Mouse (Mus musculus): Measurements from ENCODE around the gene Vmn2r118. TPM values are rescaled to one million over a fixed set of nuclear protein-coding genes. Genes with fewer than 3 reads are reported as not detected.

Gene Vmn2r118
- 0.04 TPM in 1 of 2 replicates, not detected in the other for polyA plus RNA-seq (2014; fragmentation: Nextera tagmentation; extraction: Ambion mirVana)

- ATAC-seq (ENCODE audit: low FRiP score), result no peak
- 90% methylated on average over 3 of the region's 3 CpGs for WGBS
Measured at GRCm38 (mm10) chr17:55625092-55625491, at the start of gene Vmn2r118. Gene Vmn2r118, minus strand, starts transcription at chr17:55625192.

GRCm38 (mm10) chr17:55661099-55661498 is 36.1 kb upstream of the Vmn2r118 start:
- H3K27me3 ChIP-seq (ENCODE audit: control insufficient read depth, insufficient read depth, low read length), result no peaks in the 10 kb centered on the region
- H3K9ac ChIP-seq, result no peak overlapping the region
- no peaks in the 10 kb centered on the region for H3K9me3 ChIP-seq (ENCODE audit: control insufficient read depth, low read length)
- no peak overlapping the region for H3K4me2 ChIP-seq (replicated peaks)
- H3K27ac ChIP-seq, result no peak overlapping the region
- no peaks in the 10 kb centered on the region for H3K4me1 ChIP-seq (replicated peaks; ENCODE audit: control insufficient read depth, insufficient read depth, low read length)
- H3K4me3 ChIP-seq (replicated peaks; ENCODE audit: low read length), result no peak overlapping the region
- no peak for ATAC-seq (ENCODE audit: low FRiP score)
- H3K36me3 ChIP-seq (replicated peaks; ENCODE audit: control insufficient read depth, insufficient read depth), result peaks cover 25% of the 10 kb centered on the region
- 98% methylated on average over 2 of the region's 2 CpGs for WGBS
- DNase-seq (ENCODE audit: low spot score), result no peak

More at GRCm38 (mm10) chr17:55625092-55625491, at the start of gene Vmn2r118:
- Histone ChIP-seq H3K4me1 (replicated peaks; ENCODE audit: control insufficient read depth, insufficient read depth, low read length) (no peaks in the 10 kb centered on the region), H3K27me3 (ENCODE audit: control insufficient read depth, insufficient read depth, low read length) (no peaks in the 10 kb centered on the region), H3K9ac (no peak within 1 kb of the TSS), H3K4me3 (replicated peaks; ENCODE audit: low read length) (no peak within 1 kb of the TSS), H3K9me3 (ENCODE audit: control insufficient read depth, low read length) (no peaks in the 10 kb centered on the region), H3K36me3 (replicated peaks; ENCODE audit: control insufficient read depth, insufficient read depth) (no peaks in the 10 kb centered on the region), H3K27ac (no peak within 1 kb of the TSS), H3K4me2 (replicated peaks) (no peak within 1 kb of the TSS)
- DNase-seq (ENCODE audit: low spot score), result no peak

- WGBS, result 76% methylated on average over 1 of the region's 1 CpGs
- Histone ChIP-seq H3K27me3 (ENCODE audit: control insufficient read depth, insufficient read depth, low read length) (no peaks in the 10 kb centered on the region), H3K9ac (no peak overlapping the region), H3K4me3 (replicated peaks; ENCODE audit: low read length) (no peak overlapping the region), H3K36me3 (replicated peaks; ENCODE audit: control insufficient read depth, insufficient read depth) (no peaks in the 10 kb centered on the region), H3K4me2 (replicated peaks) (no peak overlapping the region), H3K9me3 (ENCODE audit: control insufficient read depth, low read length) (no peaks in the 10 kb centered on the region), H3K27ac (no peak overlapping the region), H3K4me1 (replicated peaks; ENCODE audit: control insufficient read depth, insufficient read depth, low read length) (no peaks in the 10 kb centered on the region)
- DNase-seq (ENCODE audit: low spot score), result no peak
- ATAC-seq (ENCODE audit: low FRiP score), result no peak
Measured at GRCm38 (mm10) chr17:55590838-55591237, 34.2 kb downstream of the Vmn2r118 start.

GRCm38 (mm10) chr17:55561774-55562173 is 63.2 kb downstream of the Vmn2r118 start:
- no peaks in the 10 kb centered on the region for H3K9me3 ChIP-seq (ENCODE audit: control insufficient read depth, low read length)
- no peak overlapping the region for H3K27ac ChIP-seq
- H3K36me3 ChIP-seq (replicated peaks; ENCODE audit: control insufficient read depth, insufficient read depth), result no peaks in the 10 kb centered on the region
- H3K4me2 ChIP-seq (replicated peaks), result no peak overlapping the region
- DNase-seq (ENCODE audit: low spot score) (no peak), ATAC-seq (ENCODE audit: low FRiP score) (no peak)
- no peak overlapping the region for H3K9ac ChIP-seq
- H3K27me3 ChIP-seq (ENCODE audit: control insufficient read depth, insufficient read depth, low read length), result no peaks in the 10 kb centered on the region
- no peaks in the 10 kb centered on the region for H3K4me1 ChIP-seq (replicated peaks; ENCODE audit: control insufficient read depth, insufficient read depth, low read length)
- H3K4me3 ChIP-seq (replicated peaks; ENCODE audit: low read length), result no peak overlapping the region
- 74% methylated on average over 2 of the region's 2 CpGs for WGBS

GRCm38 (mm10) chr17:55548476-55548875 is 76.5 kb downstream of the Vmn2r118 start:
- no peak overlapping the region for H3K4me2 ChIP-seq (replicated peaks)
- no peak overlapping the region for H3K27ac ChIP-seq
- H3K9me3 ChIP-seq (ENCODE audit: control insufficient read depth, low read length), result no peaks in the 10 kb centered on the region
- WGBS, result 89% methylated on average over 1 of the region's 1 CpGs
- no peak overlapping the region for H3K4me3 ChIP-seq (replicated peaks; ENCODE audit: low read length)
- no peaks in the 10 kb centered on the region for H3K36me3 ChIP-seq (replicated peaks; ENCODE audit: control insufficient read depth, insufficient read depth)
- no peaks in the 10 kb centered on the region for H3K4me1 ChIP-seq (replicated peaks; ENCODE audit: control insufficient read depth, insufficient read depth, low read length)
- no peak overlapping the region for H3K9ac ChIP-seq
- no peaks in the 10 kb centered on the region for H3K27me3 ChIP-seq (ENCODE audit: control insufficient read depth, insufficient read depth, low read length)
- no peak for ATAC-seq (ENCODE audit: low FRiP score)
- no peak for DNase-seq (ENCODE audit: low spot score)

Other genes with a start within 250 kb of the Vmn2r118 start
- 44.2 and 46.9 TPM in 2 replicates for gene St6gal2, start 179.8 kb downstream of the Vmn2r118 start, polyA plus RNA-seq (2014; fragmentation: Nextera tagmentation; extraction: Ambion mirVana)
- 4.0 and 4.8 TPM in 2 replicates for gene Pot1b, start 87.4 kb upstream of the Vmn2r118 start, polyA plus RNA-seq (2014; fragmentation: Nextera tagmentation; extraction: Ambion mirVana)
- gene Adgre4, start 124.8 kb upstream of the Vmn2r118 start, polyA plus RNA-seq (2014; fragmentation: Nextera tagmentation; extraction: Ambion mirVana), result 0.12 and 0.16 TPM in 2 replicates